Mouse (Mus musculus) brain, embryonic 18.5 days (tissue): ENCODE data around the gene Chp2.
A peak's percentile ranks its signal among the peaks of the same experiment; 100 is the strongest.

Experiments used
- DNase-seq: peaks from one replicate; pipeline ENCODE4 v3.0.0-alpha.2; 2012; ENCODE audit warnings: low read depth, low spot score

Chp2 gene

DNA sequence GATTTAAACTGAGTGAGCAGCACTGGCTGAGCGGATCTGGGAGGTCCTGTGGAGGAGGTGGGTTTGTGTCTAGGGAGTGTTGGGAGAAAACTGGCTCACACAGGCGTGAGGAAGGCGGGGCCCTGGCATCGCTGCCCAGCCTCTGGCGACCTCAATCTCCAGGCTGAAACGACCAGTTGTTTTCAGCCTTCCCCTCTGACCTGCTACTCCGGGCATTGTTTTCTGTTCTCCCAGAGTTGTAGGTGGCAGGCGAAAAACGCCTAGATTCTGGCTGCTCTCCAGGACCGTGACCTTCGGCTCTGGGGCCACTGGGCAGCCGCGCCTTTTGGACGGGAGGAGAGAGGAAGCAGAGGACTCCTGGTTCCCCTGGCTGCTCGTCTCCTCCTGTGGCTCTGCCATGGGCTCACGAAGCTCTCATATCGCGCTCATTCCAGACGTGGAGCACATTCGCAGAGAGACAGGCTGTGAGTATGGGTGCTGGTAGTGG is at the start of gene Chp2:
Chp2 (plus strand) TSS at position 182 of the 487 bp plus-strand sequence.
- no peak for DNase-seq

DNA sequence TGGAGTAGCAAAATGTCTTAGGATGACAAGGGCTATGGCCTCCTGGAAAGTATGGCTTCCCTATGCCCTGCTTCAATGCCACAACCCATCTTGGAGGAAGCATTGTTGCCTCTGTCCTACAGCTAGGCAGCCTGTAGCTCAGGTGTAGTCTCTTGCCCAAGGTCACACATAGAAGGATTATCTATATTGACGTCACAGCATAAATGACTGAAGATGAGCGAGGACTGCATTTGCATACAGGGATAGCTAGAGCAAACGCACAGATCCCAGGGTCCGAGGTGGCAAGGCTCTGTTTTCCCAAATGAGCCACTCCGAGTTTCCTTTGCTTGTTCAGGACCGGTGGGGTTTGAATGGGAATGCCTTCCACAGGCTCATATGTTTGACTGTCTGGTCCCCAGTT is 48.6 kb upstream of the Chp2 start:
- no peak for DNase-seq

DNA sequence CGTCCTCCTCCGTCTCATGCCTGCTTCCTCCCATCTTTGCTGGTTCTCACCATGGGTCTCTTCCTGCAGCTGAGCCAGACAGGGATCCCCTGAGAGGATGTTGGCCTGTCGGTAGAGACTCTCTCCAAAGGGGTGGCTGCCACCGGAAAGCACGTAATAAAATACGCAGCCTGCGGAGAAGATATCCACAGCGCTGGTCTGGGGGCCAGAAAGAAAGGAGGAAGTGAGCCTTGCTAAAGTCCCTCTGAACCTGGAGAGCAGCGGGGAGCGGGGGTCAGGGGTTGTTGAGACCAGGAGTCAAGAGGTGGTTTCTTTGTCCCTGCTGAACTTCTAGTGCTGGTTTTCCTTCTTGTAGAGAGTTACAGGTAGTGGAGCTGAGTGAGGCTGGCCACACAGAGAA is 47.7 kb upstream of the Chp2 start:
- DNase-seq, result no peak

DNA sequence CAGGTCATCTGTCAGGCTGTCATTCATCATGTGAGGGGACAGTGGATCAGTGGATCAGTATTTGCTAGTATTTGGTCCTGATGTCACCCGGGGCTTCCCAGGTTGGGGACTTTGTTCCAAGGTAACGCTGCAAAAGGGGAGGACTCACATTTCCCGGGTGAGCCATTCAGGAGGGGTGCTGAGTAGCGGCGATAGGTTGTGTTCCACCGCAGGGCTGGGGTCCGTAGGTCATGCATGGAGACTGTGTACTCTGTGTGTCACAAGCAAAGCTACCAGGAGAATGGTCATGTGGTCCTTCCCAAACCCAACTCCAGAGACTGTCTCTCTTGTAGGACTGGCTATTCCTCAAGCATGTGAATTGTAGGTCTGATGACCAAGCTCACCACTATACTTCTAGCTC is 38.6 kb upstream of the Chp2 start:
- no peak for DNase-seq

DNA sequence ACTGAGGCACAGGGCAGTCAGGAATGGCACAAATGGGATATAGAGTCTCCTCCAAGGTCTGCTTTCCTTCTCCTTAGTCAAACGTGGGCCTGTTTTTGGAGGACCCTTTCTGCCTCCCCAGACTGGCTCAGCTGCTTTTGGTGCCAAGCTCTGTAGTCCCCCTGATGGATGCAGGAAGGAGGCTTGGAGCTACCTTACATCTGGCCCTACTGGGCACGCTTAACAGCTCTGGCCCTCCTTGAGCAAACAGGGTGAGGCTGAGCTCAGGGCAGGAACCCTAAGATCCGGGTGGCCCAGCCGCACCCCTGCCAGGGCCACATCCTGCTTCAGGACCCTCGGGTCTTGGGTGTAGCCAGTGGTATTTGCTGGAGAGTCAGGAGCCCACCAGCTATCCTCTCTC is 34.7 kb upstream of the Chp2 start:
- DNase-seq, result no peak

DNA sequence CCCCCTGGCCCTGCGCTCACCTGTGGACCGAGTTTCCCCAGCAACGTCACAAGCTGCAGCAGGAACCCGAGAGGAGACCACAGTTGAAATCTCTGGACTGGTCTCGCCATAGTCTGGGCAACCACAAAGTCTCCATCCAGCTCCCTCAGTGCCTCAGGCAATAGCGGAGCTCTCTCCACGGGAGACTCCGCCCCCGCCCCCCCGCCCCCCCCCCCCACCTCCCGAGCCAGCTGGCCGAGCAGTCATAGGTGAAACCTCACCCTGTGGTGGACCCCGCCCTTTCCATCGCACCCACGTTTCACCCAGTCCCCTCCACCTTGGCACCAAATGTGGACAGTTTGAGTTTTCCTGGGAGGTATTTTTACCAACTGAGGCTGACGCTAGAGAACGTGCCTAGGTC is 33.3 kb upstream of the Chp2 start, which contains the start of gene Ern2:
Ern2 (minus strand) TSS at position 165 of the 400 bp plus-strand sequence.
- no peak for DNase-seq

DNA sequence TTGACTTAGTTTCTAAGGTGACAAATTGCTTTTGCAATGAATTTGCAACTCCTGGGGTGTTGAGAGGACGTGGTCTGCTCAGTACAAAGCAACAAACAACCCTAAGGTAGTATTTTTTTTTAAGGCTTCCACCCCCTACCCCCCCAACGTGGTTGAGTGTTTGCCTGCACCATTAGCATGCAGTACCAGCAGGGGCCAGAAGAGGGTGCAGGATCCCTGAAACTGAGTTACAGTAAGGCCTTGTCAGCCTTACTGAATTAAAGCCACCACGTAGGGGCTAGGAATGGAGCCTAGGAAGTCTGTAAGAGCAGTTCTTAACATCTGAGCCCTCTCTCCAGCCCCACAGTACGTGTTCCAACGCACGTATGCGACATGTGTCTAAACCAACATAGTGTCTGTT is 29.8 kb upstream of the Chp2 start:
- DNase-seq, result no peak

DNA sequence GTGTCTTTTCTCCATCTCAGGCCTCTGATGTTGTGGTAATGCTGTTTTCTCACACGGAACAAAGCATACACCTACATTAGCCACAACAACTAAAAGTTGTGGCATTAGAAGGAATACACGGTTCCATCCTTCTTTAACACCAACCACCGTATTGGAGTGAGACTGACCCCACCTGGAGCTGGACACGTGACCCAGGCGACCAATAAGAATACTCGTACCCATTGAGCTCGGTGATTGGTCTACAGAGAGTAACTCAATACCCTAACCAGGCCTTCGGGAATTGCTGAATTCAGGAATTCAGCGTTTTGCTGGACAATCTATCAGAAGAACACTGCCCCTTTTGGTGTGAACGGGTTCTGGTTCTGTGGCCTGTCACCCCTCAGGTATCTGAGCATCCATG is 28.2 kb upstream of the Chp2 start:
- DNase-seq, result no peak

DNA sequence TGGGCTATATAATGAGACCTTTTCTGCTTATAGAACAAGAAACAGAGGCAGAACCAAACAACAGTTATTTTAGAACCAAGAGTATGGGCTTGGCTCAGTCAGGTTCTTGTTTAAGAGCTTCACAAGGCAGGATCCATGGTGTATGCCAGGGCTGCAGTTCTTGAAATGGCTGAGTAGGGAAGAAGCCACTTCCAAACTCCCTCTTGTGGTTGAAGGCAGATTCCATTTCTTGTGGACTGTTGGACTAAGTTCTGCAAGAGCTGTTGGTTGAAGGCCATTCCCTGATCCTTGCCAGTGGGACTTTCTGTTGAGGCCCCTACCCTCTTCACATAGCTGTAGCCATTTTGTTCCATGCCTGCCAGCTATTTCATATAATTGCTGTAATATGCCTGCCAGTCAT is 25.4 kb upstream of the Chp2 start:
- DNase-seq, result no peak

DNA sequence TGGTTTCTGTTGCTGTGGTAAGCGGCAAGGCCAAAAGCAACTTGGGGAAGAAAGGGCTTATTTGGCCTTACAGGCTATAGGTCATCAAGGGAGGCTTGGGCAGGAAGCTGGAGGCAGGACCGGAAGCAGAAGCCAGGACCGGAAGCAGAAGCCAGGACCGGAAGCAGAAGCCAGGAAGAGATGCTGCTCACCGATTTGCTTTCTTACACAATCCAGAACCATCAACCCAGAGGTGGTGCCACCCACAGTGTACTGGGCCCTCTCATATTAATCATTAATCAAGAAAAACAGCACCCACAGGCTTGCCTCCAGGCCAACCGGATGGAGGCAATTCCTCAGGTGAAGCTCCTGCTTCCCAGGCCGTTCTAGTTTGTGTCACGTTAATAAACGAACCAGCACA is 22.5 kb upstream of the Chp2 start:
- DNase-seq, result no peak

DNA sequence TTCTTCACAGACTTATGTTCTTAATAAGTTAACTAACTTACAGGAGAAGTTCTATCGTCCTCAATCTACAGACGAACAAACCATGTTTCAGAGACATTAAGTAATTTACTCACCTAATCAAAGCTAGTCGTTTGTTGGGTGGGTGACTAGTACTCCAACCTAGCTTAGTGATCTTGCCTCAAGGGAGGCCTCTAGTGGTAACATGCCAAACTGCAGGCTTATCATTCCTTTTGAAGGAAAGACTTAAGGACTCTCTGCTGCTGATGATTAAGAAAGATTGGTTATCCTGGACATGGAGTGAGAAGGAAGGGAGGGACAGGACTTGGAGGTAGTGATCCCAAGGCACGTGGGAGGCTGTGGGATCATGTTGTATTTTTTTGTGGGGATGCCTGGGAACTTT is 22.0 kb upstream of the Chp2 start:
- no peak for DNase-seq

DNA sequence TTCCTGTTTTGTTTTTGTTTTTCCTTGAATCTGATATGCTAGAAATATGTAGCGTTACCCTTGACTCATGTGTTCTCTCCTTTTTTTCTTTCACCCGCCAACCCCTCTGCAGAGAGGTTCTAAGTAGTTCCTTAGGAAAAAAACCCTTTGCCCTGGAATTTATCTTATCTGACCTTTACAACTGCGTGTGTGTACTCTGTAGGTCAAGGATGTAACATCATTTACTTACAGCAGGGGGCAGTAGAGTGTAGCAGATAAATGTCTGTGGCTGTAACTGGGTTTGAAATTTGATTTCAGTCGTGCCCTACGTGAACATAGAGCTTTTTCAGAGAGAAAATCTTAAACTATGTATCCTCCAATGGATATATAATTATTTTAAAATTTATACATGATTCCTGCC is 20.0 kb upstream of the Chp2 start:
- peak; percentile 12 for DNase-seq

DNA sequence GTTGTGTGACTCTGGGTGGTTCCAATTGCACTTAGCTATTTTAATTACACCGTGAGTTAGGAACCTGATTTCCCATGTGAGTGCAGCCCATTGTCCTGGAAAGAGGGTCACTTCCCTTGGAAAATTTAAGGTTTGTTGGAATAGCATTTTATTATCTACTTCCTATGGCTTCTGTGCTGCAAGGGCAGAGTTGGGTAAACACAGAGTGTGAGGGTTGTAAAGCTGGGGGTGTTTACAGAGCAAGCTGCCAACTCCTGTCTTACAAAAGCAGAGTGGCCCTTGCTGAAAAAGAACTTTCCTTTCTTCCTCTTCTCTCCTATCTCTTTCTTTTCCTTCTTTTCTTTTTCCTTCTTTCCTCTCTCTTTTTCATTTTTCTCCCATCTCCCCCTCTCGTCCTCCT is 15.4 kb upstream of the Chp2 start:
- DNase-seq, result no peak

DNA sequence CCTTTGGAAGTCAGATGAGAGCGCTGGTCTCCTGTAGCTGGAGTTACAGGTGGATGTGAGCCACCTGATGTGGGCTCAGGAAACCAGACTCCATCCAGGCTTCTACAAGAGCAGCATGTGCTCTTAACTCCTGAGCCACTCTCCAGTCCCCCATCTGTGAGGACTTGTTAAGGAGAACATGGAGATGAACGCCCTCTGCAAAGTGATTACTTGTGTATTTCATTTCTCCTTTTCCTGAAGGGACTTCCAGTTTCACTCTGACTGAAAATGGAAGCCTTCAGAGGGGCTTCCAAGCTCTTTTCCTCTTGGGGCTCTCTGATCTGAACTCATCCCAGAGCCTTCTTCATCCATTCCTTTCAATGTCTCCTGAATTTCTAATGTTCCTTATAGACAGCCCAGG is 13.2 kb upstream of the Chp2 start:
- DNase-seq, result no peak

DNA sequence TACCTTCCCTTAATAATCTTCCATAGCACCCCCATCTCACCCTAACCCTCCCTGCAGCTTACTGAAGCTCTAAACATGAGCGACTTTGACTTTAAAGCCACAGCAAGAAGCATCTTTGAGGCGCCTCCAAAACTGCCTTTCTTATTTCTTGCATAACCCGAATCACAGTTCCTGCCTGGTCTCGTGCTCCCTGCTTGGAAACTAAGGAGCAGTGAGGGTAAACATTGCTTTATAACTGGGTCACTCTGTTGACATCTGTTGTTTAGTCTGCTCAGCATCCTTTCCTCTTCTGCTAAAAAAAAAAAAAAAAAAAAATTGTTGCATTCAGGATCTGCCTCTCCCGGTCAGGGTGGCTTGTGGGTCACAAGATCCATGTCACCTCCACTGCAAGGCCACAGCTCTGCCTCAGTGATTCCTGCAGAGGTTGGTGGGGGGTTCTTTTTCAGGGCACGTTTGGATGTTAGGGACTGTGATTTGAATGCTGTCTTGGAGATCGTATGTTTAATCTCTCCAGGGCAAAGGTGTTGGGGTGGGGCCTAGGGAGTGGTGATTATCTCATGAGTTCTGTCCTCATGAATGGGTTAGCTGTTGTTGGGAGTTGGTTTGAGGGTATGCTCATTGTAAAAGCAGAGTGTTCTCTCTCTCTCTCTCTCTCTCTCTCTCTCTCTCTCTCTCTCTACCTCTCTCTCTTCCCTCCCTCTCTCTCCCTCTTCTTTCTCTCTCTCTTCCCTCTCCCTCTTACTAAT is 10.8 kb upstream of the Chp2 start:
- DNase-seq, result no peak

DNA sequence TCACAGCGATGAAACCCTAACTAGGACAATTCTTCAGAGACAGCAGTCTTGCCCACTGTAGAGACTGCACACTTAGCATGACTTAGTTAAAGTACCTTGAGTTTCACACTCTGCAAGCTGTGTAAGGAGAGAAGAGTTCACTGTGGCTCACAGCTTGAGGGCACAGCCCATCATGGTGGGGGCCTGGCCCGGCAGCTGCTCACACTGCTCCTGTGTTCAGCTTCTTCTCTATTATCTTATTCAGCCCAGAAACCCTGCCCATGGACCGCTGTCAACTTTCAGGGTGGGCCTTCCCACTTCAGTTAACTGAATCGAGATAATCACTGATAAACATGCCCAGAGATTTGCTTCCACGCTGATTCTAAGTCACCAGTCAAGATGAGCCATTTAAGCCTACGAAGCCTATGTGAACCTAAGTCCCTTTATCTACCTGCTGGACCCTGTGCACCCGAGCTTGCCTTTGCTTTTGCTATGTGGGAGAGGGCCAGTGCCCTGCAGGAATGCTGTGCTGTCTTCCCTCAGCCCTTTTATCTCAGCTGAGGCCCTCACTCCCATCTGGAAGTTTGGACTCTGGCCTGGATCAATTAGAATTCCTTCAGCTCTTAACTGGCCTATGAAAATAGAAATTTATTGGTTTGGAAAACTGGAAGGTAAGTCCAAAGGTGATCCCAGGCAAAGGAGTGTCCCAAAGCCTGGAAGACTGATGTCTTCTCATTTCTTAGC is 6.9 kb downstream of the Chp2 start:
- no peak for DNase-seq

DNA sequence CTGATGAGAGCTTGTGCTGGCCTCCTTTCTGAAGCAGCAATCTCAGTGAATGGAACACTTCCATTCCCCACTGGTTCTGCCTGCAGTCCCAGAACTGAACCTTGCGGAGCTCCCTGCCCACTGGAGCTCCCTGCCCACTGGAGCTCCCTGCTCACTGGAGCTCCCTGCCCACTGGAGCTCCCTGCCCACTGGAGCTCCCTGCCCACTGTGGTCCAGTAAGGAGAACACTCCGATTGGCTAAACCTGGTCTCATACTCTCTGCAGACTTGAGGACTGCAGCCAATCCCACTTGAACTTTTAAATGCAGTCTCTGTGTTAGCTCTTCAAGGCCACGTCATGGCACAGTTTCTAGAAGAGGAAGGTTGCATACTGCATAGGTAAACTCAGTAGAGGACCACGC is 7.4 kb downstream of the Chp2 start:
- no peak for DNase-seq

DNA sequence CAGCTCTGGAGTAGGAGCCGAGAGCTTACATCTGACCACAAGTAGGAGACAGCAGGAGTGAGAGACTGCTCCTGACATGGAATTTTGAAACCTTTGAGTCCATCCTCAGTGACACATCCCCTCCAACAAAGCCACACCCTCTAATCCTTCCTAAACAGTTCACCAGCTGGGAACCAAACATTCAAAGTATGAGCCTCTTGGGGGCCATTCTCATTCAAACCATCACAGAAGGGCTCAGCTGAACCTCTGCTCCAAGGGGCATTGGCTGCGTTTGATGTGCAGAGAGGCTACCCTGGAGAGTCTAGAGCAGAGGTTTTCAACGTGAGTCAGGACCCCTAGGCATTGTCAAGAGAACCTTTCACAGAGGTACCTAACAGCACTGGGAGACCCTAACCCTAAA is 10.0 kb downstream of the Chp2 start:
- no peak for DNase-seq

DNA sequence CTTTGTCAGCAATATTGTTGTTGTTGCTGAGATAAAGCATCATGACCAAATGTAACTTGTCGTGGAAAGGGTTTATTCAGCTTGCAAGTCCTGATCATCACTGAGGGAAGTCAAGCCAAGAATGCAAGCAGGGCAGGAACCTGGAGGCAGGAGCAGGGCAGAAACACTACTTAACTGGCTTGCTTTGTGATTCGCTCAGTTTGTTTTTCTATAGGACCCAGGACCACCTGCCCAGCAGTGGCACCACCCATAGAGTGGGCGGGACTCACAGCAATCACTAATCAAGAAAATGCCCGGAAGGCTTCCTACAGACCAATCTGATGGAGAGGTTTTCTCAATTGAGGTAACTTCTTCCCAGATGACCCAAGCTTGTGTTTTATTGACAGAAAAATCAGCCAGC is 10.6 kb downstream of the Chp2 start:
- no peak for DNase-seq

DNA sequence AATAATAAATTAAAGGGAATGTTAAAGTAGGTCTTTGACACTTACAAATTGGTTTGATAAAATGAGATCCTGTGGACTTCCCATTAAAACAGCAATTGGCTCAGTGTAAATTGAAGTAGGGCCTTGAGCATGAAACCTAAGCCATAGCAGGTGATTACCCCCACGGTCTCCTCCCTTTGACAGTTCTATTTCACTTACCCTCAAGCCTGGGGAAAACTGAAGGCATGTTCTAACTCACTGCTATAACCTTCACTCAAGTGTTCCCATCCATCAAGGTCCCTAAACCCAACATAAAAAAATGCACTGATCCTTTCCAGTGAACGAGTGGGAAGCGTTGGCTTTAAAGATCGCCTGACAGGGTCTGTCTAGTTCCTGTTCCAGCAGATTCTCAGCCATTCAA is 11.6 kb downstream of the Chp2 start:
- no peak for DNase-seq

DNA sequence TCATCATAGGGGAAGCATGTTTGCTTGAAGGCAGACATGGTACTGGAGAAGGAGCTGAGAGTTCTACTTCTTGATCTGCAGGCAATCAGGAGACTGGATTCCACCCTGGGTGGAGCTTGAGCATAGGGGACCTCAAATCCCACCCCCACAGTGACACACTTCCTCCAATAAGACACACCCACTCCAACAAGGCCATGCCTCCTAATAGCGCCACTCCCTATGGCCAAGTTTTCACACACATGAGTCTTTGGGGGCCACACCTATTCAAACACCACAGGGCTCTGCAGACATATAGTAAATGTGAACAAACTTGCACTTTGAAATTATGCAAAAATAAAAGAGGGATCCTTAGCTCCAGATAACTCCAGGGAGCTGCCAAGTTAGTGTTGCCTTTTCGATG is 19.6 kb downstream of the Chp2 start:
- no peak for DNase-seq

DNA sequence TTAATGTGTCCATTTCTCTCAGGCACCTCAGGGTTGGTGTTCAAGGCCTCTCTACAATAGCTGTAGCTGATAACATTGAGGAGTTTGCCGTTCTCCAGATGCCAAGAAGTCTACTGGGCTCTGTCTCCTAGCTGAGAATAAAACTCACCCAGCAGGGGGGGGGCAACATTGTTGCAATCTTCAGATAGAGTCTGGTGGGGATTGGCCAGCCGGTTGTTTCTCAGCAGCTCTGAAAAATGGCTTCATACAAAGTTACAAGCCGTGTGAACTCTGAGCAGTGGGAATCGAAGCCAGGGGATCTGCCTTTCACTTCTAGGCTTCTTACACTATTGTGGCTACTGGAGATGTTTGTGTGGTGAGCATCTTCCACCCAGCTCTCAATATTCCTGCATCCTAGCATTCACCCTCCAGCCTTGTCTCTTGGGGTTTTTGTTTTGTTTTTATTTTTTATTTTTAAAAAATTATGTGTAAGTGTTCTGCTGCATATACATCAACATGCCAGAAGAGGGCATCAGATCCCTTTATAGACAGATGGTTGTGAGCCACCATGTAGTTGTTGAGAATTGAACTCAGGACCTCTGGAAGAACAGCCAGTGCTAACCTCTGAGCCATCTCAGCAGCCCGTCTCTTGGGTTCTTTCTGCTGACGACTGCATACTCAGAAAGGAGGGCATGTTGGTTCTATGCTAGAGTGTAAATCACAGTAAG is 21.3 kb downstream of the Chp2 start:
- no peak for DNase-seq

DNA sequence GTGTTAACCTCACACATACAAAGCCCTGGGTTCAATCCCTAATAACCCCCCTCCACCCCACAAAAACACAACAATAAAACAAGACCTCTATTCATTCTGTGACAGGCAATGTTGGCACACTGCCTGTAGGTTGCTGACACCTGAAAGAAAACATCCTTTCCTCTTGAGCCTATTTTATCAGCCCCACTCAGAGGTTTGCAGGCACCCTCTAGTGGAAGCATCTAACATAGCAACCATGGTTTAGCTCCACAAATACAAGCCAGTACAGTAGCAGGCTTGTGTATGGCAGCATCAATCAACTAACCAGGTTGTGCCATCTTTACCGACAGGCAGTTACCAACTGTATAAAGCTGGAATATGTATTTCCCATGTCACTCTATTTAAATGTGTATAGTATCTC is 23.0 kb downstream of the Chp2 start:
- peak; percentile 14 for DNase-seq
